In genomic region chr17:5012091-5012490, GRCm38 (mm10) we compare ENCODE assay signal across 29 mouse cellular contexts. TPM values are rescaled to one million over a fixed set of nuclear protein-coding genes. Genes with fewer than 3 reads are reported as not detected.
DNase-seq lines count a peak whose midpoint lies in the region; ATAC-seq and TF ChIP-seq lines count a peak whose summit lies in the region.
"Had no signal": no experiment of that assay in that cellular context is flagged by ENCODE, and none has a peak within 500 bp of the region (broad histone marks: within the 10 kb centered on the region; RNA-seq: fewer than 3 reads in every experiment).

No protein-coding gene starts in this region.

- no peaks in the 10 kb centered on the region for H3K36me3 ChIP-seq in heart, embryonic 13.5 days
- H3K36me3 ChIP-seq in heart, embryonic 12.5 days = no peaks in the 10 kb centered on the region
- H3K36me3 ChIP-seq in kidney, postnatal 0 days (ENCODE audit: insufficient read depth, low read length) = no peaks in the 10 kb centered on the region
- no peaks in the 10 kb centered on the region for H3K36me3 ChIP-seq in kidney, embryonic 15.5 days
- H3K36me3 ChIP-seq in lung, postnatal 0 days (ENCODE audit: insufficient read depth, low read length) = no peaks in the 10 kb centered on the region
- H3K36me3 ChIP-seq: embryonic facial prominence, embryonic 15.5 days; heart, embryonic 15.5 days; midbrain, embryonic 15.5 days; neural tube, embryonic 15.5 days had no signal

- ATAC-seq in heart, embryonic 13.5 days (ENCODE audit: extremely low read depth, insufficient number of reproducible peaks, low FRiP score, low TSS enrichment) = 0 out of 2 replicates have a peak, but pooled peaks have one; percentile 30
- no peak for ATAC-seq in heart, embryonic 12.5 days (ENCODE audit: insufficient number of reproducible peaks, low FRiP score)
- no peak for ATAC-seq in kidney, postnatal 0 days (replicated peaks; ENCODE audit: low FRiP score, low read depth)
- no peak for ATAC-seq in kidney, embryonic 15.5 days (replicated peaks; ENCODE audit: low FRiP score)
- ATAC-seq in lung, postnatal 0 days = no peak
- ATAC-seq: forebrain, embryonic 14.5 days; inflammation-experienced regulatory T-cells, adult 6 months; midbrain, embryonic 15.5 days; Patski had no signal

- DNase-seq in kidney, postnatal 0 days (ENCODE audit: low spot score) = no peak
- DNase-seq in lung, postnatal 0 days (ENCODE audit: low spot score) = no peak
- DNase-seq in lung, adult 2 months = no peak
- no peak for DNase-seq in urinary bladder, postnatal 10 days (ENCODE audit: low spot score)
- DNase-seq: adrenal gland, postnatal 10 days; cerebellum, adult 8-10 months; cerebellum, postnatal 25 days; gastrocnemius, postnatal 36 days; kidney, postnatal 36 days; lung, postnatal 14 days; retina, postnatal 1 day; right cerebral cortex, postnatal 14 days; thymus, adult 18-20 months; thymus, postnatal 25 days had no signal

- 66% methylated on average over 3 of the region's 3 CpGs for WGBS in heart, embryonic 13.5 days
- 79% methylated on average over 3 of the region's 3 CpGs for WGBS in heart, embryonic 12.5 days
- 30% methylated on average over 3 of the region's 3 CpGs for WGBS in kidney, postnatal 0 days
- WGBS in kidney, embryonic 15.5 days = 19% methylated on average over 3 of the region's 3 CpGs
- WGBS in lung, postnatal 0 days = 60% methylated on average over 3 of the region's 3 CpGs
- WGBS in lung, adult 2 months = 68% methylated on average over 3 of the region's 3 CpGs

- no peak overlapping the region for H3K27ac ChIP-seq in heart, embryonic 13.5 days (replicated peaks)
- H3K27ac ChIP-seq in heart, embryonic 12.5 days (ENCODE audit: poor library complexity, severe bottlenecking) = no peak overlapping the region
- H3K27ac ChIP-seq in kidney, postnatal 0 days = peak overlapping the region; percentile 32; the same call in 1 of the 2 replicates
- no peak overlapping the region for H3K27ac ChIP-seq in kidney, embryonic 15.5 days
- 0 out of 2 replicates have a peak overlapping the region, but pooled peaks have one; percentile 10 for H3K27ac ChIP-seq in lung, postnatal 0 days (ENCODE audit: low read length)
- H3K27ac ChIP-seq: embryonic facial prominence, embryonic 10.5 days; heart, adult 2 months; heart, embryonic 15.5 days; layer of hippocampus, adult 2 months; left cerebral cortex, adult 2 months; limb, embryonic 13.5 days; midbrain, embryonic 15.5 days; neural tube, embryonic 15.5 days had no signal

- no peak for TF ChIP-seq EP300 in lung, postnatal 0 days (IDR thresholded peaks at IDR 0.05)

- H3K4me1 ChIP-seq in heart, embryonic 13.5 days = peaks cover 81% of the 10 kb centered on the region
- peaks cover 60% of the 10 kb centered on the region for H3K4me1 ChIP-seq in heart, embryonic 12.5 days (replicated peaks)
- peaks cover 29% of the 10 kb centered on the region for H3K4me1 ChIP-seq in kidney, postnatal 0 days (replicated peaks; ENCODE audit: insufficient read depth, low read length)
- H3K4me1 ChIP-seq in kidney, embryonic 15.5 days = peaks cover 70% of the 10 kb centered on the region
- H3K4me1 ChIP-seq in lung, postnatal 0 days (ENCODE audit: insufficient read depth, low read depth, low read length) = peaks cover 12% of the 10 kb centered on the region
- H3K4me1 ChIP-seq in lung, adult 2 months (ENCODE audit: control insufficient read depth, insufficient read depth, low read length) = peaks cover 39% of the 10 kb centered on the region

- TF ChIP-seq CTCF in kidney, postnatal 0 days (IDR thresholded peaks at IDR 0.05; ENCODE audit: low read depth) = no peak
- TF ChIP-seq CTCF in lung, postnatal 0 days (IDR thresholded peaks at IDR 0.05) = no peak
- no peak for TF ChIP-seq CTCF in lung, adult 2 months (IDR thresholded peaks at IDR 0.05; ENCODE audit: insufficient read depth, low read length)

- no peaks in the 10 kb centered on the region for H3K9me3 ChIP-seq in heart, embryonic 13.5 days
- no peaks in the 10 kb centered on the region for H3K9me3 ChIP-seq in heart, embryonic 12.5 days (replicated peaks)
- no peaks in the 10 kb centered on the region for H3K9me3 ChIP-seq in kidney, postnatal 0 days (replicated peaks; ENCODE audit: low read length)
- H3K9me3 ChIP-seq in kidney, embryonic 15.5 days (replicated peaks) = no peaks in the 10 kb centered on the region
- H3K9me3 ChIP-seq in lung, postnatal 0 days (ENCODE audit: low read length) = no peaks in the 10 kb centered on the region
- H3K9me3 ChIP-seq: embryonic facial prominence, embryonic 10.5 days; embryonic facial prominence, embryonic 15.5 days; heart, embryonic 15.5 days; limb, embryonic 13.5 days; midbrain, embryonic 15.5 days; neural tube, embryonic 15.5 days had no signal

- H3K27me3 ChIP-seq in heart, embryonic 13.5 days (replicated peaks) = no peaks in the 10 kb centered on the region
- no peaks in the 10 kb centered on the region for H3K27me3 ChIP-seq in heart, embryonic 12.5 days (replicated peaks)
- H3K27me3 ChIP-seq in kidney, postnatal 0 days (ENCODE audit: insufficient read depth, low read length) = no peaks in the 10 kb centered on the region
- no peaks in the 10 kb centered on the region for H3K27me3 ChIP-seq in kidney, embryonic 15.5 days
- H3K27me3 ChIP-seq in lung, postnatal 0 days (replicated peaks; ENCODE audit: insufficient read depth, low read length) = no peaks in the 10 kb centered on the region
- H3K27me3 ChIP-seq: embryonic facial prominence, embryonic 15.5 days; heart, embryonic 15.5 days; limb, embryonic 13.5 days; midbrain, embryonic 15.5 days; neural tube, embryonic 15.5 days; Patski had no signal

- no peak for TF ChIP-seq POLR2A in lung, adult 2 months (IDR thresholded peaks at IDR 0.05; ENCODE audit: borderline replicate concordance, extremely low read depth, low read depth, low read length)

- no peak overlapping the region for H3K4me3 ChIP-seq in heart, embryonic 13.5 days
- no peak overlapping the region for H3K4me3 ChIP-seq in heart, embryonic 12.5 days
- no peak overlapping the region for H3K4me3 ChIP-seq in kidney, postnatal 0 days (replicated peaks; ENCODE audit: low read depth, low read length)
- no peak overlapping the region for H3K4me3 ChIP-seq in kidney, embryonic 15.5 days (replicated peaks)
- no peak overlapping the region for H3K4me3 ChIP-seq in lung, postnatal 0 days (ENCODE audit: low read depth, low read length)
- no peak overlapping the region for H3K4me3 ChIP-seq in lung, adult 2 months (replicated peaks; ENCODE audit: extremely low read depth, low read depth, low read length)
- H3K4me3 ChIP-seq: embryonic facial prominence, embryonic 10.5 days; embryonic facial prominence, embryonic 15.5 days; heart, adult 2 months; heart, embryonic 15.5 days; layer of hippocampus, adult 2 months; left cerebral cortex, adult 2 months; limb, embryonic 13.5 days; midbrain, embryonic 15.5 days; neural tube, embryonic 15.5 days had no signal

- H3K9ac ChIP-seq in heart, embryonic 13.5 days = no peak overlapping the region
- H3K9ac ChIP-seq in heart, embryonic 12.5 days = no peak overlapping the region
- H3K9ac ChIP-seq in kidney, postnatal 0 days (ENCODE audit: low read depth, low read length) = no peak overlapping the region
- no peak overlapping the region for H3K9ac ChIP-seq in kidney, embryonic 15.5 days
- H3K9ac ChIP-seq in lung, postnatal 0 days (replicated peaks; ENCODE audit: low read depth) = no peak overlapping the region
- H3K9ac ChIP-seq: embryonic facial prominence, embryonic 15.5 days; heart, embryonic 15.5 days; limb, embryonic 13.5 days; midbrain, embryonic 15.5 days; neural tube, embryonic 15.5 days had no signal

- H3K4me2 ChIP-seq in heart, embryonic 13.5 days = no peak overlapping the region
- no peak overlapping the region for H3K4me2 ChIP-seq in heart, embryonic 12.5 days
- no peak overlapping the region for H3K4me2 ChIP-seq in kidney, postnatal 0 days (ENCODE audit: low read length)
- no peak overlapping the region for H3K4me2 ChIP-seq in kidney, embryonic 15.5 days
- H3K4me2 ChIP-seq in lung, postnatal 0 days (replicated peaks; ENCODE audit: low read depth, low read length) = no peak overlapping the region
- H3K4me2 ChIP-seq: embryonic facial prominence, embryonic 15.5 days; heart, embryonic 15.5 days; limb, embryonic 13.5 days; midbrain, embryonic 15.5 days; neural tube, embryonic 15.5 days had no signal

RNA-seq across cellular contexts. Expression of gene Arid1b, which starts 18.0 kb away (rescaled TPM):
- 5.0 and 5.2 TPM in 2 replicates for polyA plus RNA-seq in heart, embryonic 13.5 days (2015; fragmentation: Nextera tagmentation; extraction: Ambion mirVana)
- polyA plus RNA-seq in heart, embryonic 12.5 days (2016; fragmentation: Nextera tagmentation; extraction: Ambion mirVana) = 8.1 and 8.7 TPM in 2 replicates
- polyA plus RNA-seq in kidney, postnatal 0 days (2015; fragmentation: Nextera tagmentation; extraction: Ambion mirVana) = 9.2 and 10.1 TPM in 2 replicates
- 11.2 and 12.9 TPM in 2 replicates for polyA plus RNA-seq in kidney, embryonic 15.5 days (2015; fragmentation: Nextera tagmentation; extraction: Ambion mirVana)
- polyA plus RNA-seq in lung, postnatal 0 days (2015; fragmentation: Nextera tagmentation; extraction: Ambion mirVana) = 7.2 and 8.8 TPM in 2 replicates
- polyA plus RNA-seq in lung, adult 2 months (2012; rRNA removed) = 60.1 and 60.4 TPM in 2 replicates

Comparison
In these comparisons a context has a peak if more than half of its experiments do, and no peak if none do; other contexts are left out.
1. H3K27ac ChIP-seq: peak in kidney, postnatal 0 days (single experiment) and lung, postnatal 0 days (single experiment); none in heart, embryonic 13.5 days (single experiment), heart, embryonic 12.5 days (single experiment) and kidney, embryonic 15.5 days (single experiment).